Mouse (Mus musculus): Measurements from ENCODE around the gene Olfr547. TPM values are rescaled to one million over a fixed set of nuclear protein-coding genes. Genes with fewer than 3 reads are reported as not detected.
"Not testable (repeated sequence)": the region's sequence is repeated elsewhere in the genome, so short reads cannot be mapped to it uniquely, and the experiment has no call there.

Gene Olfr547
- polyA plus RNA-seq (2014; fragmentation: Nextera tagmentation; extraction: Ambion mirVana), result not detected in 2 replicates

DNA sequence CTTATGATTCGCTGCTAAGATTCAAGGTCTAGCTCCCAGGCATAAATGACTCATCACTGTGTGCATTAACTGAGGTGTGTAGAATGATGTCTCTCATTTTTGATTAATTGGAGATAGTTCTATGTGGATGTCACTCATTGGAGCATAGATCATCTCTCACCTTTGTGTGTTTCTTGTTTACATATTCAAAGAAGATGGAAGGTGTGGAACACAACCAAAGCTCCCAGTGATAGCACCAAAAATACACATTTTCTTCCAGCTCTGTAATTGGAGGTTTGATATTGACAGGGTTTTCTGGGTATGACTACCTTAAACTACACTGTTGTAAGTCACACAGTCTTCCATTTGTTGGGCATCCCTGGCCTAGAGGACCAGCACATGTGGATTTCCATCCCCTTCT lies at the start of gene Olfr547:
Gene Olfr547, plus strand, starts transcription at position 301 of the 400 bp plus-strand sequence.
- Histone ChIP-seq H3K9me3 (ENCODE audit: control insufficient read depth, low read length) (no peaks in the 10 kb centered on the region), H3K9ac (ENCODE audit: low read depth, low read length) (no peak within 1 kb of the TSS), H3K27ac (replicated peaks; ENCODE audit: low read depth, low read length) (no peak within 1 kb of the TSS), H3K4me1 (ENCODE audit: control insufficient read depth, insufficient read depth, low read length) (no peaks in the 10 kb centered on the region), H3K4me3 (ENCODE audit: low read depth, low read length) (no peak within 1 kb of the TSS), H3K36me3 (ENCODE audit: control insufficient read depth, insufficient read depth, low read length) (no peaks in the 10 kb centered on the region), H3K4me2 (ENCODE audit: low read depth, low read length) (no peak within 1 kb of the TSS), H3K27me3 (replicated peaks; ENCODE audit: control insufficient read depth, insufficient read depth, low read length) (no peaks in the 10 kb centered on the region)
- ATAC-seq (ENCODE audit: low read depth) (no peak), DNase-seq (ENCODE audit: low spot score) (no peak)
- WGBS, result 74% methylated on average over 1 of the region's 1 CpGs

DNA sequence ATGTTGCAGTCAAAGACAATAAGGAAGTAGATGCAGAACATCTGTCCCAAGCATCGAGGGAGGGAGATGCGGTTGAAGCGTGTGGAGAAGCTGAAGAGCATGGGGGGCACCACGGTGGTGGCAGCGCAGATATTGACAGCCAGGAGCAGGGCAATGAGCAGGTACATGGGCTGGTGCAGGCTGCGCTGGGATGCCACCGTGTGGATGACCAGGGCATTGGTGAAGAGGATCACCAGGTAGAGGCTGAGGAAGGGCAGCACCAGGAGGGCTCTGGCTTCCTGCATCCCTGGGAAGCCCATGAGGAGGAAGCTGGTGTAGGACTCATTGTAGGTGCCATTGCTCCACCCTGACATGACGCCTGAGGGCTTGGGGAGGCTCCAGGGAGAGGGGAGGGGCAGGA lies 49.8 kb upstream of the Olfr547 start:
- not testable (repeated sequence) for H3K27me3 ChIP-seq (replicated peaks; ENCODE audit: control insufficient read depth, insufficient read depth, low read length); H3K27ac ChIP-seq (replicated peaks; ENCODE audit: low read depth, low read length); H3K36me3 ChIP-seq (ENCODE audit: control insufficient read depth, insufficient read depth, low read length); H3K4me2 ChIP-seq (ENCODE audit: low read depth, low read length); H3K9ac ChIP-seq (ENCODE audit: low read depth, low read length); H3K4me3 ChIP-seq (ENCODE audit: low read depth, low read length); DNase-seq (ENCODE audit: low spot score); ATAC-seq (ENCODE audit: low read depth); H3K9me3 ChIP-seq (ENCODE audit: control insufficient read depth, low read length); H3K4me1 ChIP-seq (ENCODE audit: control insufficient read depth, insufficient read depth, low read length)
- WGBS, result 64% methylated on average over 6 of the region's 8 CpGs

DNA sequence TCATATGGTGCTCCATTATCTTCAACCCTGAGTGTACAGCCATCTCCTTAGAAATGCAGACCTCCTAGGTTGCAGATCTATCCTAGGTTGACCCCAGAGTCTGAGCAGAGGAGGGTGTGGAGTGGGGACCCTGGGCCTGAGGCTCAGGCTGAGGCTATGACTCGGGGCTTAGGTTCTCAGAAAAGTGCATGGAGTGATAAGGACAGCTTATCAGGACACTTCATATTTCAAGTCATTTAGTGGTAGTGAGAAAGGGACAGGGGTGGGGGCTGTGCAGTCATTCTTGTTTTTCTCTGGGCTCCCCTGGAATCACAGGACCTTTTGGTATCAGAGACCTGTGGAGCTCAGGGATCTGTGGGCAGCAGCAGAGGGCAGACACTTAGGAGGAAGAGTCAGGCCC lies 48.4 kb upstream of the Olfr547 start:
- Histone ChIP-seq H3K9ac (ENCODE audit: low read depth, low read length) (no peak overlapping the region), H3K4me2 (ENCODE audit: low read depth, low read length) (no peak overlapping the region), H3K27ac (replicated peaks; ENCODE audit: low read depth, low read length) (no peak overlapping the region), H3K9me3 (ENCODE audit: control insufficient read depth, low read length) (no peaks in the 10 kb centered on the region), H3K36me3 (ENCODE audit: control insufficient read depth, insufficient read depth, low read length) (no peaks in the 10 kb centered on the region), H3K4me1 (ENCODE audit: control insufficient read depth, insufficient read depth, low read length) (no peaks in the 10 kb centered on the region), H3K27me3 (replicated peaks; ENCODE audit: control insufficient read depth, insufficient read depth, low read length) (no peaks in the 10 kb centered on the region), H3K4me3 (ENCODE audit: low read depth, low read length) (no peak overlapping the region)
- ATAC-seq (ENCODE audit: low read depth), result no peak
- 74% methylated on average over 1 of the region's 1 CpGs for WGBS
- no peak for DNase-seq (ENCODE audit: low spot score)

DNA sequence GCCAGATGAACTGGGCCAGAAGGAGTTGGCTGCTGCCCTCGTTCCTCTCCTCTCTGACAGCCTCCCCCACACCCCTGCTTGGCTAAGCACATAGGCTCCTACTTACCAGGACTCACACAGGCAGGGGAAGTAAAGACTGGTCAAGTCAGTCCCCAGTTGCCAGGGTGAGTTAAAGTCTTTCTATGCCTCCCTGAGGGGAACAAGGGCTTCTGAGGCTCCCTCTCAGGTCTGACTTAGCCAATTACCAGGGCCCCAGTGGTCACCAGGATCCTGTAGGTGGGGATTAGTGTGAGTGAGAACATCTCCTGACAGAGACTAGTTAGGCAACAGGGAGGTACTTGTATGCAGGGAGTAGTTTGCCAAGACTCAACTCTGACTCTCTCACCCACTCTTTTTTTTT lies 46.4 kb upstream of the Olfr547 start, which contains the start of gene Olfr544:
Gene Olfr544, minus strand, starts transcription at position 153 of the 400 bp plus-strand sequence.
- Histone ChIP-seq H3K4me2 (ENCODE audit: low read depth, low read length) (no peak within 1 kb of the TSS), H3K27ac (replicated peaks; ENCODE audit: low read depth, low read length) (no peak within 1 kb of the TSS), H3K9me3 (ENCODE audit: control insufficient read depth, low read length) (no peaks in the 10 kb centered on the region), H3K4me3 (ENCODE audit: low read depth, low read length) (no peak within 1 kb of the TSS), H3K36me3 (ENCODE audit: control insufficient read depth, insufficient read depth, low read length) (no peaks in the 10 kb centered on the region), H3K9ac (ENCODE audit: low read depth, low read length) (no peak within 1 kb of the TSS), H3K27me3 (replicated peaks; ENCODE audit: control insufficient read depth, insufficient read depth, low read length) (no peaks in the 10 kb centered on the region), H3K4me1 (ENCODE audit: control insufficient read depth, insufficient read depth, low read length) (no peaks in the 10 kb centered on the region)
- no CpG with 5 or more reads among the region's 1 CpGs for WGBS
- ATAC-seq (ENCODE audit: low read depth), result no peak
- no peak for DNase-seq (ENCODE audit: low spot score)

DNA sequence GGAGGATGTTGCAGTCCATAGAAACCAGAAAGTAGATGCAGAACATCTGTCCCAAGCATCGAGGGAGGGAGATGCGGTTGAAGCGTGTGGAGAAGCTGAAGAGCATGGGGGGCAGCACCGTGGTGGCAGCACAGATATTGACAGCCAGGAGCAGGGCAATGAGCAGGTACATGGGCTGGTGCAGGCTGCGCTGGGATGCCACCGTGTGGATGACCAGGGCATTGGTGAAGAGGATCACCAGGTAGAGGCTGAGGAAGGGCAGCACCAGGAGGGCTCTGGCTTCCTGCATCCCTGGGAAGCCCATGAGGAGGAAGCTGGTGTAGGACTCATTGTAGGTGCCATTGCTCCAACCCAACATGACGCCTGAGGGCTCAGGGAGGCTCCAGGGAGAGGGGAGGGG lies 40.1 kb upstream of the Olfr547 start:
- not testable (repeated sequence) for DNase-seq (ENCODE audit: low spot score); H3K27me3 ChIP-seq (replicated peaks; ENCODE audit: control insufficient read depth, insufficient read depth, low read length); H3K4me2 ChIP-seq (ENCODE audit: low read depth, low read length); H3K4me3 ChIP-seq (ENCODE audit: low read depth, low read length); H3K9me3 ChIP-seq (ENCODE audit: control insufficient read depth, low read length); H3K27ac ChIP-seq (replicated peaks; ENCODE audit: low read depth, low read length); H3K9ac ChIP-seq (ENCODE audit: low read depth, low read length); ATAC-seq (ENCODE audit: low read depth); H3K36me3 ChIP-seq (ENCODE audit: control insufficient read depth, insufficient read depth, low read length); H3K4me1 ChIP-seq (ENCODE audit: control insufficient read depth, insufficient read depth, low read length)
- WGBS, result 58% methylated on average over 7 of the region's 7 CpGs

DNA sequence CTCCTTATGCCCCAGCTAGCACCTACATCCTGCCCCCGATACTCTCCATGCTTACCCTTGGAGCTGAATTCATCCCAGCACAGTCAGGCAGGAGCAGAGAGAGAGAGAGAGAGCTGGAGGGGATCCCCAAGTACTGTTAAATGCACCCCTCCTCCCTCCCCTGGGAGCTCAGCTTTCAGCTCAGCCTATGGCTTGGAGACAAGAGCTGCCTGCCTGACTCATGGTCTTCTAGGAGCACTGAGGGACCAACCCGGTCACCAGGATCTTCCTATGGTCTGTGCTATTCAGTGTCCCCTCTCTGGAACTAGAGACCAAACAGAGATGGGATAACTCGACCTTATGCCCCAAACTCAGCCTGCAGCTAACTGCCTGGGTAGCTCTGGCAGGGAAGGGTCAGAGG lies 35.1 kb upstream of the Olfr547 start, which contains the start of gene Olfr545:
Gene Olfr545, minus strand, starts transcription at position 101 of the 400 bp plus-strand sequence.
- H3K4me3 ChIP-seq (ENCODE audit: low read depth, low read length), result no peak within 1 kb of the TSS
- no peak for ATAC-seq (ENCODE audit: low read depth)
- no peaks in the 10 kb centered on the region for H3K9me3 ChIP-seq (ENCODE audit: control insufficient read depth, low read length)
- no peaks in the 10 kb centered on the region for H3K27me3 ChIP-seq (replicated peaks; ENCODE audit: control insufficient read depth, insufficient read depth, low read length)
- no peaks in the 10 kb centered on the region for H3K4me1 ChIP-seq (ENCODE audit: control insufficient read depth, insufficient read depth, low read length)
- DNase-seq (ENCODE audit: low spot score), result no peak
- WGBS, result 58% methylated on average over 3 of the region's 3 CpGs
- no peak within 1 kb of the TSS for H3K4me2 ChIP-seq (ENCODE audit: low read depth, low read length)
- H3K36me3 ChIP-seq (ENCODE audit: control insufficient read depth, insufficient read depth, low read length), result no peaks in the 10 kb centered on the region
- no peak within 1 kb of the TSS for H3K9ac ChIP-seq (ENCODE audit: low read depth, low read length)
- H3K27ac ChIP-seq (replicated peaks; ENCODE audit: low read depth, low read length), result no peak within 1 kb of the TSS

DNA sequence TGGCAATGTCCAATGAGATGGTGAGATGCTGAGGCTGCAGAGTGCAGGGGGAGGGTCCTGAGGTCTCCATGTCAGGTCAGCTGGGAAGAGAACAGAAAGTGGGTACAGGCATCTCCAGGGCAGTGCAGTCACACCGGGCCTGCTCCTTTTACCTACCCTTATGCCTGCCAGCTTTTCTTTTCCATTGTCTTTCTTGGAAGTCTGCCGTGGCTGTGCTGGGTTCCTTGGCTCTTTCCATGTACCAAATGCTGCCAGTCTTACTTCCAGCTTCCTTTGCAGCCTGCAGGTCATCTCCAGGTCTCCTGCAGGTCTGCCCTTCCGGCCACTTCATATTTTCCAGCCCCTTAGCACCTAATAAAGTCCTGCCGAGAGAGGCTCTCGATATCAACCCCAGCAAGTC lies 32.6 kb upstream of the Olfr547 start:
- H3K4me2 ChIP-seq (ENCODE audit: low read depth, low read length), result no peak overlapping the region
- H3K27ac ChIP-seq (replicated peaks; ENCODE audit: low read depth, low read length), result no peak overlapping the region
- ATAC-seq (ENCODE audit: low read depth), result no peak
- no peaks in the 10 kb centered on the region for H3K4me1 ChIP-seq (ENCODE audit: control insufficient read depth, insufficient read depth, low read length)
- H3K9me3 ChIP-seq (ENCODE audit: control insufficient read depth, low read length), result no peaks in the 10 kb centered on the region
- no peak overlapping the region for H3K9ac ChIP-seq (ENCODE audit: low read depth, low read length)
- H3K36me3 ChIP-seq (ENCODE audit: control insufficient read depth, insufficient read depth, low read length), result no peaks in the 10 kb centered on the region
- no peak overlapping the region for H3K4me3 ChIP-seq (ENCODE audit: low read depth, low read length)
- no peak for DNase-seq (ENCODE audit: low spot score)
- WGBS, result 65% methylated on average over 5 of the region's 5 CpGs
- no peaks in the 10 kb centered on the region for H3K27me3 ChIP-seq (replicated peaks; ENCODE audit: control insufficient read depth, insufficient read depth, low read length)

DNA sequence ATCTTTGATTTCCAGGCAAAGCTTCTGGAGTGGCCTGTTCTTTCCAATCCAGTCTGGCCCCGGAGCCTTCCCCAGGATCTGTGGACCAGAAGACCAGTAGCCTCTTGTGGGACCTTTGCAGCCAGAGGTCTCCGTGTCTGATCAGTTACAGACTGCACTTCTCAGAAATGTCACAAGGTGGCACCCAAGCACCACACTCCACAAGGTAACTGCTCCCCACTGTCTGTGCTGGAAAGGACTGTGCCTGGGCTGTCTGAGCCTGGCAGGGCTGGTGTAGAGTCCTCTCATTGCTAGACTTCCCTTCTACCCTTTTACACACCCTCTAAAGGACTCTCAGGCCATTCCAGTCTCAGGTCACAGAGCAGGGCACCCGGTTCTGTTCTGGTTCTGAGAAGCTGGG lies 27.7 kb upstream of the Olfr547 start:
- H3K27ac ChIP-seq (replicated peaks; ENCODE audit: low read depth, low read length), result no peak overlapping the region
- ATAC-seq (ENCODE audit: low read depth) (peak; percentile 77), DNase-seq (ENCODE audit: low spot score) (peak; percentile 62)
- no peak overlapping the region for H3K4me3 ChIP-seq (ENCODE audit: low read depth, low read length)
- WGBS, result 45% methylated on average over 3 of the region's 3 CpGs
- no peak overlapping the region for H3K9ac ChIP-seq (ENCODE audit: low read depth, low read length)
- H3K36me3 ChIP-seq (ENCODE audit: control insufficient read depth, insufficient read depth, low read length), result no peaks in the 10 kb centered on the region
- no peaks in the 10 kb centered on the region for H3K9me3 ChIP-seq (ENCODE audit: control insufficient read depth, low read length)
- H3K4me1 ChIP-seq (ENCODE audit: control insufficient read depth, insufficient read depth, low read length), result no peaks in the 10 kb centered on the region
- no peaks in the 10 kb centered on the region for H3K27me3 ChIP-seq (replicated peaks; ENCODE audit: control insufficient read depth, insufficient read depth, low read length)
- H3K4me2 ChIP-seq (ENCODE audit: low read depth, low read length), result no peak overlapping the region

DNA sequence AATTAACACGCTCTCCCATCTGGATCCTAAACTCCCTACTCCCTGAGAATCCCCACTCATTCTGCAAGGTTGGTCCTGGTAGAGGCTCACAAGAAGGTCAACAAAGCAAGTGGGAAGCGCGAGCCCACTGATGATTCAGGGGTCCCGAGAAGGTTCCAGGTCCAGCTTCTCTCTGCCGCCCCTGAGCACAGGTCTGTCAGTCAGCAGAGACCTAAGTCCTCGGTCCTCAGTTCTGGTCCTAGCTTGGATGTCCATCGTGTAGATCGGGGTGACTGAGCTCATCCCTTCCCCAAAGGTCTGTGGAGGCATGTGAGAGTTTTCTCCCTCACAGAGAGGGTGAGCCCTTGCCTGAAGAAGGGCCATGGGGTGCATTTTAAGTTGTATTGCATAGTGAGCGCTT lies 26.5 kb upstream of the Olfr547 start:
- Histone ChIP-seq H3K4me2 (ENCODE audit: low read depth, low read length) (no peak overlapping the region), H3K27me3 (replicated peaks; ENCODE audit: control insufficient read depth, insufficient read depth, low read length) (peaks cover 5% of the 10 kb centered on the region; the same call in 1 of the 2 replicates), H3K36me3 (ENCODE audit: control insufficient read depth, insufficient read depth, low read length) (no peaks in the 10 kb centered on the region), H3K4me3 (ENCODE audit: low read depth, low read length) (no peak overlapping the region), H3K9ac (ENCODE audit: low read depth, low read length) (no peak overlapping the region), H3K9me3 (ENCODE audit: control insufficient read depth, low read length) (no peaks in the 10 kb centered on the region), H3K4me1 (ENCODE audit: control insufficient read depth, insufficient read depth, low read length) (no peaks in the 10 kb centered on the region), H3K27ac (replicated peaks; ENCODE audit: low read depth, low read length) (no peak overlapping the region)
- DNase-seq (ENCODE audit: low spot score) (no peak), ATAC-seq (ENCODE audit: low read depth) (no peak)
- 82% methylated on average over 9 of the region's 9 CpGs for WGBS
